Mouse (Mus musculus) testis, postnatal 10 days (tissue): ENCODE data around the gene Bex6.

Experiments
- DNase-seq: peaks from one replicate; pipeline ENCODE4 v3.0.0; 2021; ENCODE audit warnings: low spot score

Bex6 gene

GRCm38 (mm10) chr16:32179333-32179901 lies at the start of gene Bex6:
Gene Bex6, plus strand, starts transcription at chr16:32179823.
- DNase-seq, result no peak

DNA sequence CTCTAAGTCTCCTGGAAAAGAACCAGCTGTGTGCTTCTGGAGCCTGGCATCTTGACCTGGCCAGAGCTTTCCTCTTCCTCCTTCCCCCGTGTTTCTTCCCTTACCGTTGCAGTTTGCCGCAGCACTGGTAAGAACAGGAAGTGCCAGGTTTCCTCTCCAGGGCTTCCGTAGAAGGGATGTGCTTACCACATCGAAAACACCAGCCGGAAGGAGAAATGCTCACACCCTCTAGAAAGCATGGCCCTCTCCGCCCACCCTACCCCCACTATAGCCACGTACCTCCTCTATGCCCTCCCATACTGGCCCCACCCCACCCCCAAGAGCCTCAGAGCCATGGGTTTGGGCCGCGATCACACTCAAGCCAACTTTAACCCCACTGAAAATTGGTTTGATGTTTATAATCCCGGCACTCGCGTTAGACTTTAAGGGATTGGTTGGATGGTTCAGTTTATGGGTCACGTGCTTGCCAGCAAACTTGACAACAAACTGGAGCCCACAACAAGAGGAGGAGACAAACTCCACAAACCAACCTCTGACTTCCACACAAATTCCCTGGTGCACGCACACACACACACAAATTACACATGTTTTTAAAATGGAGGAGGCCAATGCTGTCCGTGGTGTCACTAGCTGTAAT lies 49.3 kb upstream of the Bex6 start:
- no peak for DNase-seq

DNA sequence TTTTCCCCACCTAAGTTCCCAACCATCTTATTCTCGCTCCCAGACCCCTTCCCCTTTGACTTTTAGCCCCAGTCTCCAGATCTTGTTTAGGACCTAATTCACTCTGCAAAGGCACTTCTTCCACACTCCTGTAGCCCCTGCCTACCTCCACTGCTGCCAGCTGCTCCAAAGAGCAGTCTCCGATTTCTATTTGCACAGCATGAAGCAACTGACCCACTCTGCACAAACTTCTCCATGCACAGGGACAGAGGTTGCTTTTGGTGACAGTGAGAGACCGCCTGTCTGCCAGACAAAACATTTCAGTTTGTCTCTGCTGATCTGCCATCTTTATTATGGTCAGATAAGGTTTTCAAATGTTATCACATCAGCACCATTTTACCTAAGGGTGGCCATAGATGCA lies 46.5 kb upstream of the Bex6 start:
- DNase-seq, result no peak

DNA sequence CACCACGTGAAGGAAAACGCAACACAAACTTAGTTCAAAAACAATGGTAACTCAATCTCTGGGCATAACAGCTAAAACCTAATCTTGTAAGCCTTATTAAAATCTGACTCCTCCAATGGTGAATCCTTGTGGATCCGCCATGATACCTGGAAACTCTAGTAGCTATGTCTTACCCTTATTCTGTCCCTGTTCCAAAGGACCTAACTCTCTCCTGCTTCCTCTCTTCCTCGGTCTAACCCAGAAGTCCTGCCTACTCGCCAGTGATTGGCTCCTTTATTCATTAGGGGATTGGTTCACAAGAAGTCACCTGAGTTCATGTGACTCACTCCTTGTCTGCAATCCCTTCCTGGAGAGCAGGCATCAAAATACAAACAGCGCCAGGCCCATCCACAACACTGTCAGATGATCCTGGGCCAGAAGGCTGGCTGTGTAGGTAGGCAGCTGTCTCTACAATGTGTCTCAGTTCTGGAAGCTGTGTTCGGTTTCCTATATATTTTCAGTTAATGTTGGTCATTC lies 43.7 kb upstream of the Bex6 start:
- no peak for DNase-seq

- no peak for DNase-seq
Measured at GRCm38 (mm10) chr16:32138954-32139353, 40.7 kb upstream of the Bex6 start.

DNA sequence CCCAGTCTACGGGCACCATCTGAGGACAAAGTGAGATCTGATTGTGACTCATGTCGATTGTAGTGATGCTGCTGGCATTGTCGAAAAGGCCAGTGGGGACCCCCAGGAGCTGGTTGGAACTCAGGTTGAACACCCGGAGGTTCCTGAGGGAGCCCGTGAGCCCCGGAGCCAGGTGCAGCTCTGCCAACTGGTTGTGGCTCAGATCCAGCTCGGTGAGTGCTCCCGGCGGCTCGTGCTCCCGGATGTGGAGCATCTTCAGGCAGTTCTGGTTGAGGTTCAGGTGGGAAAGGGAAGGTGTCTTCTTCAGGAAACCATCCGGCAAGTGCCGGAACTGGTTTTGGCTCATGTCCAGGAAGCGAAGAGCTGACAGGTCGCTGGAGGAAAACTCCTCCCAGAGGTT lies 35.9 kb upstream of the Bex6 start:
- no peak for DNase-seq

DNA sequence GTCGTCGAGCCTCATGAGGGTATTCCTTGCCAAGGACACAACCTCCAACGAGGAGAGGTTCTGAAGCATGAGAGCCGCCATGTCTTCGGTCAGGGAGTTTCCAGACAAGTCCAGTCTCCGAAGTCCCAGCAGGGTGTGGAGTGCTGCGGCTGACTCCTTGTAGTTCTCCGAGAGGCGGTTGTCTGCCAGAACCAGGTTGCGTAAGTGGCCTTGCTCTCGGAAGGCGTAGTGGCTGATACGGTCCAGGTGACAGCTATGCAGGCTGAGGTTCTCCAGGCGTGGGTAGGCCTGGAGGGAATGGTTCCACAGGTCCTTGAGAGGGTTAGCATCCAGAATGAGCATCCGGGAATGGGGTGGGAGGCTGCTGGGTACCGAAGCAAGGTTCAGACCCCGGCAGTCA lies 35.0 kb upstream of the Bex6 start:
- no peak for DNase-seq

DNA sequence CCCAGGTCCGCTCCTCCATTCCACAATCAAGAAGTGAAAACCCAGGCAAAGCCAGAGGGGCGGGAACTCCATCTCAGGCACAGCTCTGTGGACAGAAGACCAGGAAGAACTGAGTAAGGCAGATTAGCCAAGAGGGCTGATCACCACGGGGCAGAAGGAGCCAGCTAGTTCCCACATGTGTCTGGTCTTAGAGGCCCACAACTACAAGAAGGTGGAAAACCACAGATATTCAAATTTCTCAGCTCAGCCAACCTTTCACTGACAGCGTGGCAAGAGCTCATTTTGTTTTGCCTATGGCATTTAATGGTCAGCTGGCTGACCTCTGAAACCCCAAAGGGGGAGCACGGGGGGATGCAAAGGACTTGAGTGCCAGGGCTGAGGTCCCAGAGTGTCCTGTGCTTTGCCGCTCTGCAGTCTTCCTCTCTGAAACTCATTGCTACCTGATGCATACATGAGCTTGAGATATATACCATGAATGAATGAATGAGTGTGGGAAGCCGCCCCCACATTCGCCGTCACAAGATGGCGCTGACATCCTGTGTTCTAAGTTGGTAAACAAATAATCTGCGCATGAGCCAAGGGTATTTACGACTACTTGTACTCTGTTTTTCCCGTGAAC lies 31.9 kb upstream of the Bex6 start:
- DNase-seq, result no peak

- DNase-seq, result no peak
Measured at GRCm38 (mm10) chr16:32153976-32154375, 25.6 kb upstream of the Bex6 start.

- DNase-seq, result peak; percentile 64
Measured at GRCm38 (mm10) chr16:32154437-32154836, 25.2 kb upstream of the Bex6 start.

GRCm38 (mm10) chr16:32156719-32157118 lies 22.9 kb upstream of the Bex6 start:
- DNase-seq, result no peak

- no peak for DNase-seq
Measured at GRCm38 (mm10) chr16:32157369-32157768, 22.3 kb upstream of the Bex6 start.

DNA sequence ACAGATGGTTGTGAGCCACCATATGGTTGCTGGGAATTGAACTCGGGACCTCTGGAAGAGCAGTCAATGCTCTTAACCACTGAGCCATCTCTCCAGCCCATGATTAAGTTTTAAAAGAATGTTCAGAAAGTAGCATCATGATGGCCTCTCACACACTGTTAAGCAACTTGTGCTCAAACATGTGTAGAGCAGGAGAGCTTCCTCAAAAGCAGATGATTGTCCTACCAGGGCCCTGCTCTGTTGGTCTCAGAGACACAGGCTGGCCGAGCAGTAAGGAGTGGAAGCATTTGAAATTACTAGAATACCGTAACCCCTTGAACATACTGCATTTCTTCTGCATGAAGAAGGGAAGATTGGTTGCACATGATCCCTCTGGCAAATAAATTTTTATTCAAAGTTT lies 20.7 kb upstream of the Bex6 start:
- DNase-seq, result no peak

DNA sequence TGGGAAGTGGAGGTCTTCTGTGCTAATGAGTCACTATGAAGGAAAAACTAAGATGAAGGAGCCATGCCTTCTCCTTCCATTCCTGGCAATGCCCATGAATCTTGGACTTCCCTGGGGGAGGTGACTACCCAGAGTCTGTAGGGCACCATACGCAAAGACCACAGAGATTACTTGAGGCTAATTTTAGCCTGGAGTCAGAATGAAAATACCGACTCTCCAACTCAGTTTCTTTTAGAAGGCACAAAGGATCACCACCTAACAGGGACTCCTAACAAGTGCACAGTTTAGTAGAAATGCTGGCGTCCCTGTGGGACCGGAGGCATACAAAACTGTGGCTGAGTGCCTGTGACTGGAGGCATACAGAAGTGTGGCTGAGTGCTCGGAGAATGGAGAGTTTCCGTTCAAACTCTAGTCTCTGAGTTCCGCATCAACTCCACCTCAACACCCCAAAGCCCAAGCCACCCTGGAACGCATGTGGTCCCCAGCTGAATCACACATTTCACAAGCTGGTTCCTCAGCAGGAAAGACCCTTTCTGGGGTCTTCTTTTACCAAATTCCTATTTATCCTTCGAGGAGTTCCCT lies 18.8 kb upstream of the Bex6 start:
- no peak for DNase-seq

- DNase-seq, result no peak
Measured at GRCm38 (mm10) chr16:32163392-32163791, 16.2 kb upstream of the Bex6 start.

GRCm38 (mm10) chr16:32163891-32164290 lies 15.7 kb upstream of the Bex6 start:
- no peak for DNase-seq

DNA sequence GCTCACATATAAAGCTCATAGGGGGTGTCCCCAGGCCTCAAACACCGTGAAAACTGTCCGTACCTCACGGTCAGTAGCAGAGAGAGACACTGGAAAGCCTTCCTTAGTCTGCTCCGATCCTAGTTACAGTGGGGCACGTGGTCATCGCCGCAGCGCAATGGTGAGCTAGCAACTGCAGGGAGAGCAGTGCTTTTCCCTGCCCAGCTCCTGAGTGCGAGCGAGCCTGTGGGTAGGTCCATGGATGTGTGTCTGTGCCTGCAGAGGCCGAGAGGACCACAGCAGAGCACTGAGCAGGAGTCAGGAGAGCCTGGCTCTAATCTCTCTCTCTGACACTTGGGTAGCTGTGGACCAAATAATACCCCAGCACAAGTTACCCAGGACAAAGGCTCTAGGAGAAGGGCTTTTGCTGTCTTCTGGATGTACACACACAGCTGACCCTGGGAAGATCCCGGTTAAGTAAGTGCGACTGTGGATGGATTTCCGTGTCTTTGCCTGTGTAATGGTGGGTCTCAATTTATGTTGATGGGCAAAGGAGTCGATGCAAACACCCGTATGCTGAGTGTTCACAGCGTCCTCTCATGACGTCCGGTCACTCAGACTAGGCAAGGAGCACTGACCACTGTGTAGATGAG lies 15.1 kb upstream of the Bex6 start:
- DNase-seq, result no peak

DNA sequence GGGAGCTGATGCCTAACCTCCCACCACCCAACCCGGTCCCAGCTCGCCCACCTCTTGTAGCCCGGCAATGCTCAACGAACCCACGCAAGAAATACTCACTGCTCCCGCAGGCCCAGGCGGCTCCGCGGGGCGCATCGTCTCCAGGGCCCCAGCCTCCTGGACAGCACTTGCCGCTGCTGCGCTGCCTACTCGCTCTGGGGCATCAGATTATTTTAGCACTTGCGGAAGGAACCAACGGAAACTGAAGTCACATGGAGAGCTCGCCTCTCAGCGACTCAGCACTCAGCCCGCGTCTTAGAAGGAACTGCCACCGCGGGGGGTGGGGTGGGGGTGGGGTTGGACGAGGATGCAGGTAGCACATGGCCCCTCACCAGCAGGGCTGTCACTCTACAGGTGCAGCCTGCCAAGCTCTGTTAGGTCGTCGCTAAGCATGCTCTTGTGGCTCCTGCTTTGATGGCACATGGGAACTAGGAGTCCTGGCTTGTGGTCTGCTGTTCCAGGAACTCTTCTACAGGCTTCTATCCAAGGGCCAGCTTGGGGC lies 14.3 kb upstream of the Bex6 start, which contains the start of gene Nrros:
TSS of gene Nrros (minus strand) at position 314 of the 541 bp plus-strand sequence.
- DNase-seq, result no peak

GRCm38 (mm10) chr16:32167819-32168545 lies 11.6 kb upstream of the Bex6 start:
- no peak for DNase-seq

DNA sequence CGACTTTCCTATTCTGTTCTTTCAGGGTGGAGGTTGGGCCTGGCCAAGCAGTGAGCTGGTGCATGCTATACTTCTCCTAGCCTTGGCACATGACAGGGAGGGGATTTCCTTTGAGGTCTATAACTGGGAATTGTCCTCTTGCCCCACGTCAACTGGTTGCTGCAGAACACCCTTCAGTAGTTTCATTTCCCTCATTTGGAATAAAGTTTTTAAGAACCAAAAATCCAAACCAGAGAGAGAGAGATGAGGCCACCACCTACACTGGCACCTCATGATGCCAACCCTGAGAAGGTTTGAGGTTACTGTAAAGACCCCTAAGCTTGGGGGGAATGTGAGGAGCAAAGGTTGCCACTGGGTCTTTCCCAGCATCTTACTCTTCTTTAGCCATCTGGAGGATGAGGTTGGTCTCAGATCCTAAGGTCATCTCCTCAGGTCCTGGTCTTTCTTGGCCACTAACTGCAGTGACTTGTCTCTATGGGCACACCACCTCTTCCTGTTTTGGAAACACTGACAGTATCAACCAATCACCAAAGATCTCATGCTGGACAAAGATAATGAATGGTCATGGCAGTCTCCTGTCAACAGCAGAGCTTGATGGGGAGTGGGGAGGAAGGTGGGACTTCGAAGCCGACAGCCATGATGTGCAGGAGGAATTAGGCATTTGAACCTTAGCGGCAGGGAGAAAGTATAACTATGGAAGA lies 8.4 kb upstream of the Bex6 start:
- no peak for DNase-seq

DNA sequence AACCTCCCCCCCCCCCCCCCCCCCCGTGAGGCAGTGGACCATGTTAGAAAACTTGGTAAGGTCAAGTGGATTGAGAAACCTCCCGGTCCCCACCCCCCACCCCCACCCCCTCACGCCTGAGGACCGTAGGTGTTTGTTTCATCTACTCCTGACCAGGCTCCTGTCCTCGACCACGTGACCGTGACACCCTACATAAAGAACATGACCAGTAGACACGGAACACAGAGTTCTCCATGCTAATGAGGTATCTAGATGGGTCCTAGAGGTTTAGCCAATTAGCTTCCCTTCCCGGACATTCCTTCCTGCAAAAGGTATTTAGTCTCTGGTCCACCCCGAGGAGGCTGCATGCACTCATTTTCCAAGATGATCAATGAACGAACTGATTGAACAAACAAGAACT lies 6.2 kb upstream of the Bex6 start:
- no peak for DNase-seq
